Mouse (Mus musculus) liver, embryonic 15.5 days (tissue): ENCODE results near the gene Prkar1b. TPM values are rescaled to one million over a fixed set of nuclear protein-coding genes. Genes with fewer than 3 reads are reported as not detected.

Experiments
- ATAC-seq: fragments of 200-750 bp; cut with Nextera tagmentation; 2 replicates; pipeline ENCODE4 v1.8.0; 2017; ENCODE audit warnings: moderate number of reproducible peaks, mild to moderate bottlenecking, moderate library complexity; ENCODE audit not compliant: insufficient read depth
- H3K27ac ChIP-seq: fragments of 300-500 bp; sonication (generic); replicated peaks from 2 replicates; pipeline ENCODE4 v1.5.1; 2015; ENCODE audit warnings: mild to moderate bottlenecking, inconsistent platforms
- H3K27me3 ChIP-seq: fragments of 300-500 bp; sonication (generic); 2 replicates; pipeline ENCODE4 v1.6.1; 2015; ENCODE audit warnings: mild to moderate bottlenecking, inconsistent platforms
- H3K36me3 ChIP-seq: fragments of 300-500 bp; sonication (generic); replicated peaks from 2 replicates; pipeline ENCODE4 v1.6.1; 2015; ENCODE audit warnings: moderate library complexity, mild to moderate bottlenecking, inconsistent platforms
- H3K4me1 ChIP-seq: fragments of 300-500 bp; sonication (generic); replicated peaks from 2 replicates; pipeline ENCODE4 v1.6.1; 2015; ENCODE audit warnings: inconsistent platforms
- H3K4me2 ChIP-seq: fragments of 300-500 bp; sonication (generic); 2 replicates; pipeline ENCODE4 v1.6.1; 2015; ENCODE audit warnings: moderate library complexity, mild to moderate bottlenecking, inconsistent platforms
- H3K4me3 ChIP-seq: fragments of 300-500 bp; sonication (generic); replicated peaks from 2 replicates; pipeline ENCODE4 v1.5.1; 2015; ENCODE audit warnings: mild to moderate bottlenecking, inconsistent platforms
- H3K9ac ChIP-seq: fragments of 300-500 bp; sonication (generic); 2 replicates; pipeline ENCODE4 v1.6.1; 2015; ENCODE audit warnings: moderate library complexity, mild to moderate bottlenecking, inconsistent platforms
- H3K9me3 ChIP-seq: fragments of 300-500 bp; sonication (generic); replicated peaks from 2 replicates; pipeline ENCODE4 v1.6.1; 2016; ENCODE audit warnings: inconsistent platforms
- WGBS: fragments of 180-500 bp; shearing (Covaris S2); methylation state at CpG from one replicate; pipeline ENCODE4 v1.1.7; 2015; ENCODE audit warnings: mixed read lengths; ENCODE audit not compliant: insufficient replicate concordance; 5-methylcytosine and 5-hydroxymethylcytosine counted together
- polyA plus RNA-seq: library from polyadenylated mRNA; unstranded; fragments of >200 nt; fragmentation: Nextera tagmentation; extraction: Ambion mirVana; gene quantifications from 2 replicates; pipeline ENCODE4 v1.2.1, GENCODE M21; 2015

Gene Prkar1b
- polyA plus RNA-seq, 1 experiment from 2014 or later, result 1.0 TPM

- no peak overlapping the region for H3K9ac ChIP-seq
- no peak overlapping the region for H3K4me2 ChIP-seq
- no peak for ATAC-seq
- H3K4me1 ChIP-seq, result peaks cover 14% of the 10 kb centered on the region
- H3K36me3 ChIP-seq, result no peaks in the 10 kb centered on the region
- no peaks in the 10 kb centered on the region for H3K9me3 ChIP-seq
- H3K4me3 ChIP-seq, result no peak overlapping the region
- no peaks in the 10 kb centered on the region for H3K27me3 ChIP-seq
- WGBS, result 80% methylated on average over 4 of the region's 4 CpGs
- no peak overlapping the region for H3K27ac ChIP-seq
Observed at GRCm38 (mm10) chr5:139145726-139146125, 4.1 kb downstream of the Prkar1b start.

DNA sequence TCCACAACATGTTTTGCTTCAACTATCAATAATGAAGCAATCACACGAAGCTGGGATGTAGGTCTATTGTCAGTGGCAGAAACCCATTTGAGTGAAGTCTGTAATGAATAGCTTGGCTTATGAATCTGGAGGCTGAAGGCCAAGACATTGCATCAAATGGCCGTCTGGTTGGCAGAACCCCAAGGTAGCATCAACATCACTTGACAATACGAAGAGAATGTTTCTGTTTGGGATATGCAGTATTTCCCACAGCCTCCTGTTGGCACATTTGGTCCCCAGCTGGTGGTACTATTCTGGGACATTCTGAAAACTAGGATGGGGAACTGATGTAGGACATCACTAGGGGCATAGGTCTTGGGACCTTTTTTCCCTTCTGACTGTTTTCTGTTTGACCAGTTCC is 5.9 kb downstream of the Prkar1b start:
- WGBS, result 65% methylated on average over 3 of the region's 3 CpGs
- H3K9me3 ChIP-seq, result no peaks in the 10 kb centered on the region
- H3K27me3 ChIP-seq, result no peaks in the 10 kb centered on the region

GRCm38 (mm10) chr5:139141326-139141725 is 8.5 kb downstream of the Prkar1b start:
- H3K9me3 ChIP-seq, result no peaks in the 10 kb centered on the region
- H3K9ac ChIP-seq, result no peak overlapping the region
- H3K27me3 ChIP-seq, result no peaks in the 10 kb centered on the region
- ATAC-seq, result no peak
- no peaks in the 10 kb centered on the region for H3K4me1 ChIP-seq
- no peak overlapping the region for H3K4me2 ChIP-seq
- WGBS, result 59% methylated on average over 5 of the region's 5 CpGs
- no peak overlapping the region for H3K27ac ChIP-seq
- no peaks in the 10 kb centered on the region for H3K36me3 ChIP-seq
- no peak overlapping the region for H3K4me3 ChIP-seq

More for the DNA sequence above, 5.9 kb downstream of the Prkar1b start:
- Histone ChIP-seq H3K9ac (no peak overlapping the region), H3K27ac (no peak overlapping the region), H3K4me3 (no peak overlapping the region), H3K4me1 (peaks cover under 1% of the 10 kb centered on the region; the same call in 1 of the 2 replicates), H3K4me2 (no peak overlapping the region), H3K36me3 (no peaks in the 10 kb centered on the region)
- ATAC-seq, result no peak

DNA sequence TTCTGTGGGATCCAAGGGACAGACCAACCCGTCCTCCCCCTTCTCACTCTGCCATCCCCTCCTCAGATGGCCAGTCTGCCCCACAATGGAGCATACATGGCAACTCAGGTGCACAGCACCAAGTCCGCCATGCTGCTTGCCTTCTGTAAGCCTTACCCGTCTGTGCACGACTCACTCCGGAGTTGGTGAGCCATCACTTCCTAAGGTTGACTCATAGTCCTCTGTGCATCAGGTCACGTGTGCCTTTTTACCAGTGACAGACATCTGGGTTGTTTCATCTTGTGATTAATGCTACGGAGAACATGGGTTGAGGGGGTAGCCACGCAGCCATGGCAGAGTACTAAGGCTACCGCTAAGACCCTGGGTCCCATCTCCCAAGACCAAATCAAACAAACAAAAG is 9.2 kb downstream of the Prkar1b start:
- no peak for ATAC-seq
- Histone ChIP-seq H3K4me1 (no peaks in the 10 kb centered on the region), H3K9me3 (no peaks in the 10 kb centered on the region), H3K4me2 (no peak overlapping the region), H3K27me3 (no peaks in the 10 kb centered on the region), H3K9ac (no peak overlapping the region), H3K36me3 (no peaks in the 10 kb centered on the region), H3K27ac (no peak overlapping the region), H3K4me3 (no peak overlapping the region)
- 69% methylated on average over 9 of the region's 9 CpGs for WGBS

- no peak overlapping the region for H3K9ac ChIP-seq
- H3K4me1 ChIP-seq, result no peaks in the 10 kb centered on the region
- no peak overlapping the region for H3K27ac ChIP-seq
- no peaks in the 10 kb centered on the region for H3K36me3 ChIP-seq
- H3K9me3 ChIP-seq, result no peaks in the 10 kb centered on the region
- no peaks in the 10 kb centered on the region for H3K27me3 ChIP-seq
- no peak overlapping the region for H3K4me2 ChIP-seq
- no peak for ATAC-seq
- WGBS, result 71% methylated on average over 8 of the region's 8 CpGs
- no peak overlapping the region for H3K4me3 ChIP-seq
Observed at GRCm38 (mm10) chr5:139138926-139139472, 10.8 kb downstream of the Prkar1b start.

DNA sequence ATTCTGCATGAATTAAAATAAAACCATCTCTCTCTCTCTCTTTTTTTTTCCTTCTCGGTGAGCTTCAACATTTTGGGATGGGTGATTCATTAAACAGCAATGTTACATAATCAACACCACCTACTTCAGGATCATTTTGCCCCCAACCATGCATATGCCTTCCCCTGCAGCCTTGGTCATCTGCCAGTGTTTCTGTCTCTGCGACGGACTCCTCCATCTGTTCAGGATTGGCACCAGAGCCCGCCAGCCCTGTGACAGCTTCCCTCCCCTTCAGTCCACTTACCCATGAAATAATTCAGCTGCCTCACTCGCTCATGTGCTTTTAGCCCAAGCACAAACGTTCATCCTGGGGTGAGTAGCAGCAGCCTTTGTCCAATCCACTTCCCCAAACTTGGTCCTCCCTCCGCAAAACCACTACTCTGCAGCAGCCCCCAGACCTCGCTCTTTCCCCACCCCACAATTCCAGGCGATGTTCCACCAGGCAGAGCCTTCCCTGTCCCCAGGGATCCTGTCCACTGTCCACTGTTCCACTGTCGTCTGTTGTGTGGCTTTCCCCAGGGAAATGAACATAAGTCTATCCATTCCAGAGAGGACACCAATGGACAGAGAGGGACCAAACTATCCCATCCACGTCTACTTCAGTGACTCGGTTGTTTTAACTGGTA is 11.4 kb downstream of the Prkar1b start:
- H3K9me3 ChIP-seq, result no peaks in the 10 kb centered on the region
- H3K27me3 ChIP-seq, result no peaks in the 10 kb centered on the region
- no peak overlapping the region for H3K4me3 ChIP-seq
- no peaks in the 10 kb centered on the region for H3K36me3 ChIP-seq
- 61% methylated on average over 12 of the region's 12 CpGs for WGBS
- H3K27ac ChIP-seq, result no peak overlapping the region
- no peak overlapping the region for H3K9ac ChIP-seq
- no peak overlapping the region for H3K4me2 ChIP-seq
- ATAC-seq, result no peak
- no peaks in the 10 kb centered on the region for H3K4me1 ChIP-seq

DNA sequence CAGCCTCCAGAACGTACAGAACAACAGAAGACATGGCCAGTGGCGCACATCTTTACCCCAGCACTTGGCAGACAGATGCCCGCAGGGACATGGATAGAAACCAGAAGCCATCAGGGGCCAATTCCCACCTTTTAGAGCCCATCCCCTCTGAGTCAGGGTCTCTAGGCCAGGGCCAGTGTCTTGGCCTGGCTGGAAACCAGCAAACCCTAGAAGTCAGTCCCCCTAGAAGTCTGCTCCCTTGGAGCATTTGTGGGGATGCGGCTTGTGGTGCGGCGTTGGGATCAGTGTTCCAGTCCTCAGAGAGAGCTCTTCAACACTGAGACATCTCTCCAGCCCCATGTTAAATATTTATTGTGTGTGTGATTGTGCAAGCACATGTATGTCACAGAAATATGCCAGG is 12.6 kb downstream of the Prkar1b start:
- no peaks in the 10 kb centered on the region for H3K9me3 ChIP-seq
- no peak for ATAC-seq
- no peak overlapping the region for H3K4me3 ChIP-seq
- H3K36me3 ChIP-seq, result no peaks in the 10 kb centered on the region
- no peak overlapping the region for H3K27ac ChIP-seq
- H3K4me1 ChIP-seq, result no peaks in the 10 kb centered on the region
- no peaks in the 10 kb centered on the region for H3K27me3 ChIP-seq
- WGBS, result 74% methylated on average over 6 of the region's 6 CpGs
- no peak overlapping the region for H3K4me2 ChIP-seq
- H3K9ac ChIP-seq, result no peak overlapping the region

- no peak for ATAC-seq
- no peak overlapping the region for H3K4me3 ChIP-seq
- no peak overlapping the region for H3K27ac ChIP-seq
- H3K36me3 ChIP-seq, result no peaks in the 10 kb centered on the region
- H3K9me3 ChIP-seq, result no peaks in the 10 kb centered on the region
- H3K4me2 ChIP-seq, result no peak overlapping the region
- no peak overlapping the region for H3K9ac ChIP-seq
- H3K4me1 ChIP-seq, result no peaks in the 10 kb centered on the region
- H3K27me3 ChIP-seq, result peaks cover 5% of the 10 kb centered on the region; the same call in 1 of the 2 replicates
- 58% methylated on average over 1 of the region's 1 CpGs for WGBS
Observed at GRCm38 (mm10) chr5:139136341-139136740, 13.5 kb downstream of the Prkar1b start.

- WGBS, result 59% methylated on average over 8 of the region's 8 CpGs
- no peak overlapping the region for H3K4me2 ChIP-seq
- no peaks in the 10 kb centered on the region for H3K4me1 ChIP-seq
- ATAC-seq, result no peak
- H3K36me3 ChIP-seq, result no peaks in the 10 kb centered on the region
- no peak overlapping the region for H3K4me3 ChIP-seq
- no peaks in the 10 kb centered on the region for H3K9me3 ChIP-seq
- no peak overlapping the region for H3K9ac ChIP-seq
- H3K27ac ChIP-seq, result no peak overlapping the region
- peaks cover 20% of the 10 kb centered on the region for H3K27me3 ChIP-seq
Observed at GRCm38 (mm10) chr5:139134501-139134900, 15.3 kb downstream of the Prkar1b start.

GRCm38 (mm10) chr5:139130351-139130750 is 19.4 kb downstream of the Prkar1b start:
- no peak overlapping the region for H3K27ac ChIP-seq
- no peak for ATAC-seq
- WGBS, result 51% methylated on average over 5 of the region's 5 CpGs

GRCm38 (mm10) chr5:139129572-139130151 is 20.1 kb downstream of the Prkar1b start:
- Histone ChIP-seq H3K27me3 (peaks cover 30% of the 10 kb centered on the region), H3K9ac (no peak overlapping the region), H3K4me3 (peak overlapping the region; percentile 38), H3K27ac (no peak overlapping the region), H3K4me1 (no peaks in the 10 kb centered on the region; the same call in 1 of the 2 replicates), H3K36me3 (no peaks in the 10 kb centered on the region), H3K9me3 (no peaks in the 10 kb centered on the region), H3K4me2 (peak overlapping the region; percentile 64)
- WGBS, result 6% methylated on average over 46 of the region's 55 CpGs
- ATAC-seq, result no peak

More at GRCm38 (mm10) chr5:139130351-139130750, 19.4 kb downstream of the Prkar1b start:
- Histone ChIP-seq H3K36me3 (no peaks in the 10 kb centered on the region), H3K27me3 (peaks cover 30% of the 10 kb centered on the region), H3K9ac (no peak overlapping the region), H3K4me3 (no peak overlapping the region), H3K9me3 (no peaks in the 10 kb centered on the region), H3K4me2 (no peak overlapping the region), H3K4me1 (no peaks in the 10 kb centered on the region; the same call in 1 of the 2 replicates)
